12 mouse cellular contexts compared by ENCODE assay signal in genomic region chr15:94372548-94372947, GRCm38 (mm10).
DNase-seq lines count a peak whose midpoint lies in the region; ATAC-seq and TF ChIP-seq lines count a peak whose summit lies in the region.
"Had no signal": no experiment of that assay in that cellular context is flagged by ENCODE, and none has a peak within 500 bp of the region (broad histone marks: within the 10 kb centered on the region; RNA-seq: fewer than 3 reads in every experiment).

No protein-coding gene starts in this region.

- DNase-seq in embryo, embryonic 10 days (ENCODE audit: low spot score) = peak; percentile 48
- no peak for DNase-seq in embryo, embryonic 9.5 days (ENCODE audit: extremely low spot score)
- peak; percentile 8 for DNase-seq in kidney, postnatal 10 days
- DNase-seq in CH12.LX (ENCODE audit: extremely low read depth) (peak; percentile 48), adipocyte (ENCODE audit: low spot score) (no peak)
- DNase-seq in embryo, embryonic 11 days = peak; percentile 41
- DNase-seq in right cerebral cortex, postnatal 4 days = no peak
- DNase-seq: kidney, postnatal 36 days; lung, postnatal 4 days had no signal

- no peaks in the 10 kb centered on the region for H3K27me3 ChIP-seq in kidney, embryonic 14.5 days (ENCODE audit: control insufficient read depth, insufficient read depth, low read length)
- H3K27me3 ChIP-seq in CH12.LX (replicated peaks) = no peaks in the 10 kb centered on the region
- H3K27me3 ChIP-seq: limb, embryonic 13.5 days had no signal

- H3K4me3 ChIP-seq in kidney, embryonic 14.5 days (ENCODE audit: low read length) = no peak overlapping the region
- H3K4me3 ChIP-seq in CH12.LX (replicated peaks in 1 of 3; ENCODE audit: low read depth in 2 of 3, low read length in 2 of 3, poor library complexity in 1 of 3) = no peak overlapping the region
- H3K4me3 ChIP-seq: limb, embryonic 13.5 days; myocyte had no signal

- 71% methylated on average over 7 of the region's 7 CpGs for WGBS in kidney, embryonic 14.5 days

- no peaks in the 10 kb centered on the region for H3K4me1 ChIP-seq in kidney, embryonic 14.5 days (ENCODE audit: control insufficient read depth, insufficient read depth, low read length)
- no peaks in the 10 kb centered on the region for H3K4me1 ChIP-seq in CH12.LX (ENCODE audit: control insufficient read depth in 1 of 2, insufficient read depth in 2 of 2)
- H3K4me1 ChIP-seq: limb, embryonic 13.5 days had no signal

- TF ChIP-seq RAD21 in CH12.LX (IDR thresholded peaks at IDR 0.05; ENCODE audit: low read depth, low read length) = peak; percentile 94

- ATAC-seq in kidney, embryonic 14.5 days (ENCODE audit: low FRiP score, low TSS enrichment) = no peak

- in situ Hi-C loops in CH12.LX (cut with MboI; ENCODE audit: low pct_ligation_motif_present, low pct_unique_long_range_greater_than_20kb, low sequenced_read_pairs) = loop anchor here (5.0 to 25.0 kb wide), 2 partner anchors 90 to 165 kb away; partner anchors contain the start of genes Irak4 and Pus7l

- H3K9ac ChIP-seq in kidney, embryonic 14.5 days (ENCODE audit: low read depth, low read length) = no peak overlapping the region
- H3K9ac ChIP-seq in CH12.LX (ENCODE audit: insufficient read depth, low read depth) = no peak overlapping the region
- H3K9ac ChIP-seq: limb, embryonic 13.5 days had no signal

- H3K27ac ChIP-seq in kidney, embryonic 14.5 days (ENCODE audit: low read depth, low read length) = no peak overlapping the region
- H3K27ac ChIP-seq in CH12.LX (ENCODE audit: insufficient read depth, low read depth) = no peak overlapping the region
- H3K27ac ChIP-seq: limb, embryonic 13.5 days had no signal

- no peaks in the 10 kb centered on the region for H3K36me3 ChIP-seq in kidney, embryonic 14.5 days (ENCODE audit: control insufficient read depth, insufficient read depth, low read length)
- H3K36me3 ChIP-seq in CH12.LX (replicated peaks in 1 of 2; ENCODE audit: control insufficient read depth in 1 of 2, insufficient read depth in 1 of 2, low read length in 1 of 2) = no peaks in the 10 kb centered on the region
- H3K36me3 ChIP-seq: limb, embryonic 13.5 days had no signal

- TF ChIP-seq CTCF in CH12.LX (conservative IDR thresholded peaks at IDR 0.05 in 1 of 2, IDR thresholded peaks at IDR 0.05 in 1 of 2; ENCODE audit: low read depth in 2 of 2, low read length in 2 of 2) = peak; percentile 33 to 91; a peak in 2 of 4 replicates

- H3K4me2 ChIP-seq in kidney, embryonic 14.5 days (replicated peaks; ENCODE audit: low read depth, low read length) = no peak overlapping the region
- H3K4me2 ChIP-seq in CH12.LX (ENCODE audit: insufficient read depth, low read depth, poor library complexity, severe bottlenecking) = no peak overlapping the region
- H3K4me2 ChIP-seq: limb, embryonic 13.5 days had no signal

- no peak for TF ChIP-seq POLR2A in CH12.LX (IDR thresholded peaks at IDR 0.05; ENCODE audit: low read depth, low read length)

- dilution Hi-C loops in CH12.LX (cut with MboI; ENCODE audit: extremely low pct_ligation_motif_present, extremely low pct_unique_long_range_greater_than_20kb, low sequenced_read_pairs) = no loop called here

- no peaks in the 10 kb centered on the region for H3K9me3 ChIP-seq in kidney, embryonic 14.5 days (ENCODE audit: control insufficient read depth, low read length)
- no peaks in the 10 kb centered on the region for H3K9me3 ChIP-seq in CH12.LX (replicated peaks; ENCODE audit: low read length)
- H3K9me3 ChIP-seq: limb, embryonic 13.5 days had no signal

- TF ChIP-seq EP300 in CH12.LX (IDR thresholded peaks at IDR 0.05; ENCODE audit: low read length) = no peak

- H3K79me2 ChIP-seq in CH12.LX (replicated peaks; ENCODE audit: control insufficient read depth, extremely low read depth, insufficient read depth, poor library complexity, severe bottlenecking) = no peaks in the 10 kb centered on the region

TF ChIP-seq in CH12.LX, 34 proteins besides CTCF, POLR2A, EP300 and RAD21:
- TF ChIP-seq SMC3 (IDR thresholded peaks at IDR 0.05; ENCODE audit: low read depth, low read length) (peak; percentile 95), CHD1 (IDR thresholded peaks at IDR 0.05; ENCODE audit: low read depth, low read length) (no peak), TCF12 (IDR thresholded peaks at IDR 0.05; ENCODE audit: low read depth, low read length) (no peak), E2F4 (IDR thresholded peaks at IDR 0.05; ENCODE audit: insufficient replicate concordance, low read depth, low read length) (no peak), ETS1 (conservative IDR thresholded peaks at IDR 0.05; ENCODE audit: low read depth, low read length) (no peak), MAX (IDR thresholded peaks at IDR 0.05; ENCODE audit: low read length) (no peak), ZKSCAN1 (IDR thresholded peaks at IDR 0.05; ENCODE audit: borderline replicate concordance, low read depth, low read length) (no peak), IRF4 (IDR thresholded peaks at IDR 0.05; ENCODE audit: low read depth, low read length) (peak; percentile 29; the same call in 1 of the 2 replicates), GABPA (IDR thresholded peaks at IDR 0.05; ENCODE audit: insufficient replicate concordance, low read depth, low read length) (no peak), ZNF384 (IDR thresholded peaks at IDR 0.05; ENCODE audit: low read depth, low read length) (peak; percentile 37; the same call in 1 of the 2 replicates), ZC3H11A (IDR thresholded peaks at IDR 0.05; ENCODE audit: low read depth, low read length) (peak; percentile 81), PAX5 (IDR thresholded peaks at IDR 0.05; ENCODE audit: low read length) (no peak)

Comparison
In these comparisons a context has a peak if more than half of its experiments do, and no peak if none do; other contexts are left out.
1. DNase-seq: peak in embryo, embryonic 10 days (single experiment), kidney, postnatal 10 days (single experiment), CH12.LX (single experiment) and embryo, embryonic 11 days (single experiment); none in embryo, embryonic 9.5 days (single experiment), right cerebral cortex, postnatal 4 days (single experiment) and adipocyte (single experiment).